Mouse (Mus musculus) right cerebral cortex, postnatal 14 days (tissue): ENCODE data around the gene Qprt.

Source experiments
- DNase-seq: peaks from one replicate; pipeline ENCODE4 v3.0.0; 2022

Qprt gene

GRCm38 (mm10) chr7:127129638-127130037, 7.6 kb upstream of the Qprt start:
- peak; percentile 33 for DNase-seq

- no peak for DNase-seq
Observed at GRCm38 (mm10) chr7:127121061-127121910, 740 bp downstream of the Qprt start.

GRCm38 (mm10) chr7:127118671-127119445, 3.2 kb downstream of the Qprt start:
- DNase-seq, result no peak

GRCm38 (mm10) chr7:127117948-127118347, 4.1 kb downstream of the Qprt start:
- DNase-seq, result no peak

GRCm38 (mm10) chr7:127116331-127116935, 5.6 kb downstream of the Qprt start:
- peak; percentile 46 for DNase-seq

DNA sequence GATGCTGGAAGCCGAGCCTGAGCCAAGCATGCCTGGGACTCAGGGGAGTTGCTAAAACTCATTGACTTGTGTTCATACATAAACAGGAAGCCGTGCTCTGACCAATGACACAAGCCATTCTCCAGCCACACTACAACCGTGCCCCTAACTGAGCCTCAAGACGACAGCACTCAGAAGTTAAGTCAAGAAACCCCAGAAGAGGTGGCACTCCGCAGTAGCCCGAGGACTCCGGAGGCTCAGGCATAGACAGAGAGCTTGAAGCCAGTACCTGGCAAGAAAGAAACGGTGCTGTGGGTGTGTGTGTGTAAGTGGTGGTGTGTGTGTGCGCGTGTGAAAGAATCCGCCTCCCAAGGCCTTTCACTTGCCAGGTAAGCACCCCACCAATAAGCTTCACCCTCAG, 7.1 kb downstream of the Qprt start:
- DNase-seq, result no peak

DNA sequence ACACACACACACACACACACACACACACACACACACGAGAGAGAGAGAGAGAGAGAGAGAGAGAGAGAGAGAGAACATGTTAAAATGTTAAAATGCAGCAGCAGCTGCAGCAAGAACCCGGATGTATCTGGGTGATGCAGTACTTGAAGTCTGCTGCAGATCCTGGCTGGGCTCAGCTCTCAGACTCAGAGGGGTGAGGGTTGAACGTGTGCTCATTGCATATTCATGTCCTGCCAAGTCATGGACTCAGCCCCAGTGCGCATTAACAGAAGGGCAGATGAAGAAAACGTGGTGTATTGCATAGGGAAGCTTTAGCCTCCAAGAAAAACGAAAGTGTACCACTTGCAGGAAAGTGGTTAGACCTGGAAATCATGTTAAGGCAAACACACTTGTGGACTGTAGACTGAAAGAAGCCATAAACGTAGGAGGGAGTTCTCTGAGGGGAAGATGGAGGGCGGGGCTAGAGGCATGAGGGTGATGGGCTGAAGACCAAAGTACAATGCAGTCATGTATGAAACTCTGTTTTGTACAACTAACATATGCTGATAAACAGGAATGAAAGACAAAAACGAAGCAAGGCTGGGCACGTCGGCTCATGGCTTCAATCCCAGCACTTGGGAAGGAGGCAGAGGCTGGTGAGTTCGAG, 8.3 kb downstream of the Qprt start:
- DNase-seq, result no peak

GRCm38 (mm10) chr7:127112921-127113597, 9.0 kb downstream of the Qprt start:
- no peak for DNase-seq

- no peak for DNase-seq
Observed at GRCm38 (mm10) chr7:127112251-127112841, 9.7 kb downstream of the Qprt start.

GRCm38 (mm10) chr7:127111461-127111860, 10.6 kb downstream of the Qprt start:
- DNase-seq, result peak; percentile 53

DNA sequence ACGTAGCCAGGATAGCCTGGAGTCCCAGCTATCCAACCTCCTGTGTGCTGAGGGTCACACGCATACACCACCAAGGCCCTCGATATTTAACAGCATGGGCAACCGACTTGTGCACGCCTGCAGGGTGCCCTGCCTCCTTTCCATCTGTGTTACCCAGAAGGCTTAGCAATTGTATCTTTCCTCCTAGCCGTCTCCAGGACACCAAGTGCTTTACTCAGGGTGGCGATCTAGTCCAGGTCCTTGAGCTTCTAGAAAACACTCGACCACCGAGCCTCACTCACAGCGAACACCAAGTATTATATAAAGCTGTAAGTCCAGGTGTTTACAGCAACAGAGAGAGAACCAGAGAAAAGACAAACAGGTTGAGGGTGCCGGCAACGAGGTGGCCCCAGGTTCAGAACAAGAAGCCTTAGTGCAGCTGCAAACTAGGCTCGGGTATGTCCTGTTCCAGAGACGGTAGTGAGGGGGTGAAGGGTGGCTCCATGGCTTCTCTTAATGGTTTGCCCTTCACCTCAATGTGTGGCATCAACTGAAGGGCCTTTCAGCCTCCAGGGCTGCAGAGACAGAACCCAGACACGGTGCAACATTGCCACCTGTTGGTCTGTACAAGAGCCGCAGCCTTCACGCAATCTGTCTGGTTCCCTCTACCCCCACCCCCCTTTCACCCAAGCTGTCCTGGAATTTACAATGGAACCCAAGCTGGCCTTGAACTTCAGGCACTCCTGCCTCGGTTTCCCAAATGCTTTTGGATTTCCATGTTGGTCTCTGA, 11.6 kb downstream of the Qprt start:
- DNase-seq, result peak; percentile 74

GRCm38 (mm10) chr7:127105551-127105950, 16.5 kb downstream of the Qprt start:
- DNase-seq, result no peak

- DNase-seq, result peak; percentile 56
Observed at GRCm38 (mm10) chr7:127104560-127105332, 17.3 kb downstream of the Qprt start.

- no peak for DNase-seq
Observed at GRCm38 (mm10) chr7:127103960-127104359, 18.1 kb downstream of the Qprt start.

DNA sequence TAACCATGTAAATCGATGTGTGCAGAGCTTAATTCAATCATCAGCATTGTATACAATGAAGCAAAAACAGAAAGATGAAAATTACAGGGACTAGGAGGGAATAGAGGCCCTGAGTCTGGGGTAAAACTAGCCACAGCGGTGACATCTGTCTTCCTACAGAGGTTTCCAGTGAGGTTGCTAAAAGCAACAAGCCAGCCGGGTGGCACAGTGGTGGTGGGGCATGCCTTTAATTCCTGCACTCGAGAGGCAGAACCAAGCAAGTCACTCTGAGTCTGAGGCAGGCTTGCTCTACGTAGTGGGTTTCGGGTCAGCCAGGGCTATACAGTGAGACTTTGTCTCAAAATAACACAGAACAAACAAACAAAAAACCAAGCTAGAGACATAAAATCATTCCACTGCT, 19.9 kb downstream of the Qprt start:
- DNase-seq, result no peak

GRCm38 (mm10) chr7:127101451-127102016, 20.5 kb downstream of the Qprt start:
- DNase-seq, result no peak

DNA sequence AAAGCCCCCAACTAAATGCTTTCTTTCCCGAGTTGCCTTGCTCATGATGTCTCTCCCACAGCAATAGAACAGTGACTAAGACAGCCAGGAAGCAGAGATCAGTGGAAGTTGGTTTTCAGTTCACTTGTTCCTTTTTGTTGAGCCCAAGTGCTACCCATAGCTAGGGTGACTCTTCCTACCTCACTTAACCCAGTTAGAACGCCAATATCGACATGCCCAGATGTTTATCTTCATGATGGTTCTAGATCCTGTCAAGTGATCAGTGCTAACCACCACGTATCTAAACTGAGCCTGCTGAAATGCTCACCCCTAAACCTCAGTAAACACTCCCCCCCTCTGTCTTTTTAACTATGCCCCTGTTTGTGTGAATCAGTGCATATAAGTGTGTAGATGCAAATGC, 22.5 kb downstream of the Qprt start:
- no peak for DNase-seq

- DNase-seq, result no peak
Observed at GRCm38 (mm10) chr7:127098950-127099349, 23.1 kb downstream of the Qprt start.

- no peak for DNase-seq
Observed at GRCm38 (mm10) chr7:127098521-127098920, 23.5 kb downstream of the Qprt start.

- DNase-seq, result no peak
Observed at GRCm38 (mm10) chr7:127096456-127096855, 25.6 kb downstream of the Qprt start.
